Mouse (Mus musculus) hindbrain, embryonic 11.5 days (tissue): ENCODE data around the gene Rhebl1. TPM values are rescaled to one million over a fixed set of nuclear protein-coding genes. Genes with fewer than 3 reads are reported as not detected.
A peak's percentile ranks its signal among the peaks of the same experiment; 100 is the strongest.

ENCODE experiments used
- ATAC-seq: fragments of 200-750 bp; cut with Nextera tagmentation; 2 replicates; pipeline ENCODE4 v1.8.0; 2017; ENCODE audit warnings: mild to moderate bottlenecking, moderate TSS enrichment, moderate library complexity; ENCODE audit not compliant: low FRiP score
- DNase-seq: peaks from one replicate; pipeline ENCODE4 v3.0.0-alpha.2; 2015; ENCODE audit warnings: low spot score
- H3K27ac ChIP-seq: fragments of 300-500 bp; sonication (generic); 2 replicates; pipeline ENCODE4 v1.5.1; 2014; ENCODE audit warnings: mild to moderate bottlenecking, low read depth, low read length
- H3K27me3 ChIP-seq: fragments of 300-500 bp; sonication (generic); 2 replicates; pipeline ENCODE4 v1.6.1; 2014; ENCODE audit warnings: mild to moderate bottlenecking, low read length, moderate library complexity, mixed read lengths; ENCODE audit not compliant: control insufficient read depth, insufficient read depth
- H3K36me3 ChIP-seq: fragments of 300-500 bp; sonication (generic); 2 replicates; pipeline ENCODE4 v1.6.1; 2014; ENCODE audit warnings: mild to moderate bottlenecking, low read length, moderate library complexity, mixed read lengths; ENCODE audit not compliant: control insufficient read depth, insufficient read depth
- H3K4me1 ChIP-seq: fragments of 300-500 bp; sonication (generic); replicated peaks from 2 replicates; pipeline ENCODE4 v1.6.1; 2014; ENCODE audit warnings: low read length, mixed read lengths; ENCODE audit not compliant: control insufficient read depth, insufficient read depth
- H3K4me2 ChIP-seq: fragments of 300-500 bp; sonication (generic); replicated peaks from 2 replicates; pipeline ENCODE4 v1.6.1; 2014; ENCODE audit warnings: mild to moderate bottlenecking, low read depth, low read length
- H3K4me3 ChIP-seq: fragments of 300-500 bp; sonication (generic); 2 replicates; pipeline ENCODE4 v1.5.1; 2014; ENCODE audit warnings: low read depth, low read length
- H3K9ac ChIP-seq: fragments of 300-500 bp; sonication (generic); 2 replicates; pipeline ENCODE4 v1.6.1; 2014; ENCODE audit warnings: low read depth, low read length
- H3K9me3 ChIP-seq: fragments of 300-500 bp; sonication (generic); 2 replicates; pipeline ENCODE4 v1.6.1; 2016; ENCODE audit warnings: low read length; ENCODE audit not compliant: control insufficient read depth
- WGBS: fragments of 180-500 bp; shearing (Covaris S2); extraction: QIAGEN DNeasy Blood & Tissue Kit; methylation state at CpG from one replicate; pipeline ENCODE4 v1.1.7; 2014; 5-methylcytosine and 5-hydroxymethylcytosine counted together
- polyA plus RNA-seq: library from polyadenylated mRNA; unstranded; fragments of >200 nt; fragmentation: Nextera tagmentation; extraction: Ambion mirVana; gene quantifications from 2 replicates; pipeline ENCODE4 v1.2.1, GENCODE M21; 2014

Gene Rhebl1
- polyA plus RNA-seq, 1 experiment from 2014 or later = 13.4 TPM

GRCm38 (mm10) chr15:98930998-98931397 lies 36.7 kb upstream of the Rhebl1 start:
- Histone ChIP-seq H3K4me2 (no peak overlapping the region), H3K4me3 (no peak overlapping the region), H3K9ac (no peak overlapping the region), H3K9me3 (no peaks in the 10 kb centered on the region), H3K36me3 (no peaks in the 10 kb centered on the region), H3K27ac (no peak overlapping the region), H3K27me3 (no peaks in the 10 kb centered on the region), H3K4me1 (peaks cover 7% of the 10 kb centered on the region)
- WGBS = 92% methylated on average over 3 of the region's 3 CpGs
- DNase-seq (no peak), ATAC-seq (no peak)

GRCm38 (mm10) chr15:98930017-98930734 lies 35.8 kb upstream of the Rhebl1 start:
- no peak overlapping the region for H3K4me2 ChIP-seq
- H3K27ac ChIP-seq = peak overlapping the region; percentile 51; the same call in 1 of the 2 replicates
- no peak overlapping the region for H3K4me3 ChIP-seq
- H3K9me3 ChIP-seq = no peaks in the 10 kb centered on the region
- ATAC-seq = no peak
- DNase-seq = no peak
- no peaks in the 10 kb centered on the region for H3K36me3 ChIP-seq
- no peaks in the 10 kb centered on the region for H3K27me3 ChIP-seq
- peaks cover 2% of the 10 kb centered on the region; the same call in 1 of the 2 replicates for H3K4me1 ChIP-seq
- WGBS = 55% methylated on average over 8 of the region's 8 CpGs
- H3K9ac ChIP-seq = no peak overlapping the region

- H3K4me2 ChIP-seq = no peak overlapping the region
- H3K4me3 ChIP-seq = no peak overlapping the region
- 18% methylated on average over 13 of the region's 13 CpGs for WGBS
- no peak overlapping the region for H3K9ac ChIP-seq
- no peaks in the 10 kb centered on the region for H3K9me3 ChIP-seq
- DNase-seq = peak; percentile 77
- no peaks in the 10 kb centered on the region for H3K27me3 ChIP-seq
- ATAC-seq = peak; percentile 38; the same call in 1 of the 2 replicates
- H3K27ac ChIP-seq = no peak overlapping the region
- 0 out of 2 replicates have a peak, but pooled peaks cover 2% of the 10 kb centered on the region for H3K4me1 ChIP-seq
- no peaks in the 10 kb centered on the region for H3K36me3 ChIP-seq
Observed at GRCm38 (mm10) chr15:98928598-98929240, 34.4 kb upstream of the Rhebl1 start.

GRCm38 (mm10) chr15:98927566-98927965 lies 33.2 kb upstream of the Rhebl1 start:
- 87% methylated on average over 5 of the region's 5 CpGs for WGBS
- H3K4me1 ChIP-seq = 0 out of 2 replicates have a peak, but pooled peaks cover 2% of the 10 kb centered on the region
- no peak overlapping the region for H3K27ac ChIP-seq
- H3K4me3 ChIP-seq = no peak overlapping the region
- DNase-seq = no peak
- H3K36me3 ChIP-seq = no peaks in the 10 kb centered on the region
- H3K9ac ChIP-seq = no peak overlapping the region
- no peaks in the 10 kb centered on the region for H3K9me3 ChIP-seq
- no peaks in the 10 kb centered on the region for H3K27me3 ChIP-seq
- ATAC-seq = no peak
- no peak overlapping the region for H3K4me2 ChIP-seq

GRCm38 (mm10) chr15:98924682-98925081 lies 30.3 kb upstream of the Rhebl1 start:
- H3K27me3 ChIP-seq = no peaks in the 10 kb centered on the region
- H3K4me3 ChIP-seq = no peak overlapping the region
- H3K9me3 ChIP-seq = no peaks in the 10 kb centered on the region
- no peak overlapping the region for H3K9ac ChIP-seq
- H3K36me3 ChIP-seq = no peaks in the 10 kb centered on the region
- H3K4me2 ChIP-seq = no peak overlapping the region
- WGBS = 78% methylated on average over 3 of the region's 3 CpGs
- H3K4me1 ChIP-seq = no peaks in the 10 kb centered on the region
- ATAC-seq (no peak), DNase-seq (no peak)
- H3K27ac ChIP-seq = no peak overlapping the region

GRCm38 (mm10) chr15:98923031-98923537 lies 28.7 kb upstream of the Rhebl1 start:
- Histone ChIP-seq H3K36me3 (no peaks in the 10 kb centered on the region), H3K4me2 (no peak overlapping the region), H3K9me3 (no peaks in the 10 kb centered on the region), H3K4me1 (no peaks in the 10 kb centered on the region; the same call in 1 of the 2 replicates), H3K9ac (no peak overlapping the region), H3K27ac (no peak overlapping the region), H3K4me3 (no peak overlapping the region), H3K27me3 (no peaks in the 10 kb centered on the region)
- no peak for ATAC-seq
- 84% methylated on average over 2 of the region's 2 CpGs for WGBS
- no peak for DNase-seq

GRCm38 (mm10) chr15:98922581-98922980 lies 28.2 kb upstream of the Rhebl1 start:
- no peak overlapping the region for H3K27ac ChIP-seq
- DNase-seq = no peak
- H3K4me2 ChIP-seq = no peak overlapping the region; the same call in 1 of the 2 replicates
- no peaks in the 10 kb centered on the region for H3K9me3 ChIP-seq
- no peak for ATAC-seq
- H3K36me3 ChIP-seq = no peaks in the 10 kb centered on the region
- H3K9ac ChIP-seq = no peak overlapping the region
- WGBS = 64% methylated on average over 3 of the region's 3 CpGs
- no peak overlapping the region for H3K4me3 ChIP-seq
- H3K27me3 ChIP-seq = no peaks in the 10 kb centered on the region
- H3K4me1 ChIP-seq = no peaks in the 10 kb centered on the region; the same call in 1 of the 2 replicates

- H3K27ac ChIP-seq = no peak overlapping the region
- no peaks in the 10 kb centered on the region for H3K27me3 ChIP-seq
- peaks cover under 1% of the 10 kb centered on the region; the same call in 1 of the 2 replicates for H3K4me1 ChIP-seq
- ATAC-seq = no peak
- no peaks in the 10 kb centered on the region for H3K9me3 ChIP-seq
- H3K9ac ChIP-seq = no peak overlapping the region
- no peak overlapping the region for H3K4me3 ChIP-seq
- no peak overlapping the region for H3K4me2 ChIP-seq
- no peaks in the 10 kb centered on the region for H3K36me3 ChIP-seq
- WGBS = 87% methylated on average over 5 of the region's 5 CpGs
- no peak for DNase-seq
Observed at GRCm38 (mm10) chr15:98921510-98921909, 27.2 kb upstream of the Rhebl1 start.
